Mouse (Mus musculus): Measurements from ENCODE around the gene Cyfip1.
"Not testable (repeated sequence)": the region's sequence is repeated elsewhere in the genome, so short reads cannot be mapped to it uniquely, and the experiment has no call there.

Gene Cyfip1

DNA sequence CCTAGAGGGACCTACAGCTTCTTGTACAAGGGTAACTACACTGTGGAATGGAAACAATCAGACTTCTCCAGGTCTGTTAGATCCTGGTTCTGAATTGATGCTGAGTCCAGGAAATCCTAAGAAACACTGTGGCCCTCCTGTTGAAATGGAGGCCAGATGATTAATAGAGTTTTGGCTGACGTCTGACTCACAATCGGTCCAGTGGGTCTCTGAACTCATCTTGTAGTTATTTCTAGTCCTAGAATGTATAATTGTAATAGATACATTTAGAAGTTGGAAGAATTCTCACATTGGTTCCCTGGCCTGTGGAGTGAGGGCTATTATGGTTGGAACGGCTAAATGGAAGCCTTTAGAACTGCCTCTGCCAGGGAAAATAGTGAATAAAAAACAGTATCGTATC is 19.6 kb downstream of the Cyfip1 start:
- in situ Hi-C loops (cut with MboI, MseI) = no loop called here

DNA sequence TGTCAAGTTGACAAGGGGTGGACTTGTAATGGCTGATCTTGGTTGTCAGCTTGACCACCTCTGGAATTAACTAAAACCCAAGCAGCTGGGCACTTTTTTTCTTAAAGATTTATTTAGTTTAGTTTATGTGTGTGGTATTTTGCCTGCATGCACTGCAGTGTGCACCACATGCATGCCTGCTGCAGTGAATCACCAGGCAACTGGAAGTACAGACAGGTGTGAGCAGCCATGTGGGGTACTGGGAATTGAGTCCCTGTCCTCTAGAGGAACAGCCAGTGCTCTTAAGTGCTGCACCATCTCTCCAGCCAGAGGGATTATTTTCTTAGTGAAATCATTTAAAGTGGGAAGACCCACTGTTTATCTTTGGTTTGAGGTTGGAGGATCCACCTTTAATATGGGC is 23.5 kb downstream of the Cyfip1 start:
- in situ Hi-C loops (cut with MboI, MseI) = no loop called here

DNA sequence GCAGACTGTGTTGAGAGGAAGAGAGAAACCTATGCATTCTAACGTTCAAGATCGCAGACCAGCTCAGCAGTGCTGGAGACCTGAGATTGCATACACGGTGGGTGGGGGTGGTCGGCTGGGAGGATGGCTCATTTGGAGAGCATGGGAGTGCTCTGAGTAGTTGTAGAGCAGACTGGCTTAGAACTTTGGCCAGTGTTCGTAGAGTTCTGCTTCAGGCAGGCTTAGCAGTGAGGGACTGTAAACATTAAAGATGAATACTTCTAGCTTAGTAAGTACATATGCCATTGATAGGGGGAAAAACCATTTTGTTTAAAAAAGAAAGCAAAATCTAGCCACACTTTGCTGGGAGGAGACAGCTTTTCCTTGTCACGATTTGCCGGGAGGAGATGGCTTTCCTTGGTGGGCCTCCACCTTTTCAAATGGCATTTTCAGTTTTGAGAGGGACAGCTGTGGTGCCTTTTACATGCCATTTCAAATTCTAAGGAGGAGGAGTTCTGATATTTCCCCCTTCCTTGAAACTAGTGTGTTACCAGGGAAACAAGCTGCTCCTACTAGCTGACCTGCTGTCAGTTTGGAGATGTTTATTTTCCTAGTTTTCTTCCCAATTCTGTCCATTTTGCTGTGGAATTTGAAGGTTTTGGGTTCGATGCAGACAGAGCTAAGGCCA is 24.3 kb downstream of the Cyfip1 start:
- in situ Hi-C loops (cut with MboI, MseI) = no loop called here

DNA sequence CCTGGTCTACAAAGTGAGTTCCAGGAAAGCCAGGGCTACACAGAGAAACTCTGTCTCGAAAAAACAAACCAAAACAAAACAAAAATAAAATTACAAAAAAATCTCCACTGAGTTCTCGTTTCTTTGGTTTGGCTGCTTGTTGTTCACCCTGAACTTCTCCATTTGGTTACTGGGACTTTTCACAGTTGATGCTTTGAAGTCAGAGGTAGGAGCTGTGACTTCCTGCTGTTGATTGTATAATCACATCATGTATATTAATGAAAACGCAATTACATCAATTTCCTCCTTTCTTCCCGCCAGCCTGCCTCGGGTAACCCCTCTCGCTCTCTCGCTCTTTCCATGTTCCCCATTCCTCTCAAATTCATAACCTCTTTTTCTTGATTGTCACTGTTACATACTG is 26.7 kb downstream of the Cyfip1 start:
- in situ Hi-C loops (cut with MboI, MseI) = no loop called here

DNA sequence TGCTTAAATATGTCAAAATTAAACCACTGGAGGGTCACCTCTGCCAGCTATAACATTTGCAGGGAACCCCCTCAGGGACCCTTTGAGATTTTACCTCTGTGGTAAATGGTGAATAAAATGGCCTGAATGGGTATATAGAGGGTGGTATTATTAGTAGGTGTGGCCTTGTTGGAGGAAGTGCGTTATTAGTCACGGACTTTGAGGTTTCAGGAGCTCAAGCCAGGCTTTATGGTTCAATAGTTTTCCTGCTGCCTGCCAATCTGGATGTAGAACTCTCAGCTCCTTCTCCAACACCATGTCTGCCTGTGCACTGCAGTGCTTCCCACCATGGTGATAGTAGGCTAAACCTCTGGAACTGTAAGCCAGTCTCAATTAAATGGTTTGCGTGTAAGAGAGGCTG is 27.7 kb downstream of the Cyfip1 start:
- in situ Hi-C loops (cut with MboI, MseI) = no loop called here

DNA sequence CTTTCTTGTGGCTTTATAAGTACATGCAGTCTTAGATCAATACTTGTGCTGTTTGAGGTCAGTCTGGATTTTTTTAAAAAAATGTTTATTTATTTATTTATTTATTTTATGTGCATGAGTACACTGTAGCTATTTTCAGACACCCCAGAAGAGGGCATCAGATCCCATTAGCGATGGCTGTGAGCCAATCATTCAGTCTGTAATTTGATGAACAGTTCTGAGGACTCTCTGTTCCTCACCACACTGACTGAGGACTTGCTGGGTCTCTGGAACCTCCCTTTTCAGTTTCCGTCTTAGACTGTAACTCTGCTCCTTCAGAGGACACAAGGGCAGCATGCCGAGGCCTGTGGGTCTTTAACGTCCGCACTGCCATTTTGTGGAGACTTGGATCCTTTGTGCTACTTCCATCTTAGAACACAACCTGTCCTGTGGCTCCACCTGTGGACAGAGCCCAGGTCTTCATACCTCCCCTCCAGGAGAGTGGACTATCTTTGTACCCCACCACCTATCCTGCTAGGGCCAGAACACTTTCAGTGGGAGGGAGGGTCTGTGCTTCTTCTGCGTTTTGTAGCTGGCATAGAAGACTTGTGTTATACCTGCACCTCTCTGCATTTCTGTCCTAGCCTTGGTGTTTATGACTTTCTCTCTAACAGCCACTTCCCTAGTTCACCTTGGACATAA is 28.9 kb downstream of the Cyfip1 start:
- in situ Hi-C loops (cut with MboI, MseI) = no loop called here

DNA sequence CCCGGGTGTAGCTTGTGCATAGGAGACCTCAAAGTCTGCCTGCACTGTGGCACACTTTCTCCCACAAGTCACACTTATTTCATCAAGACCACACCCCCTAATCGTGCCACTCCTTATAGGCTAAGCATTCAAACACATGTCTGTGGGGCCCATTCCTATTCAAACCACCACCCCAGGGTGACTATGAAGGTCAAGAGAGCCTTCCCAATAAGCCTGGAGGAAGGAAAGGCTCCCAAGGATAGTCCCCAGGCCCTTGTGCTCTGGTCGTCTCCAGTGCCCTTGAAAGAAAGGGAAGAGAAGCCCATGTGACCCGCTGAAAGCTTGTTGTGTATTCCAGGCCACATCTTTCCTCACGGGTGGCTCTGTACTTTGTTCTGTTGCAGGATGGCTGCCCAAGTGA is 29.9 kb downstream of the Cyfip1 start:
- in situ Hi-C loops (cut with MboI, MseI) = no loop called here

DNA sequence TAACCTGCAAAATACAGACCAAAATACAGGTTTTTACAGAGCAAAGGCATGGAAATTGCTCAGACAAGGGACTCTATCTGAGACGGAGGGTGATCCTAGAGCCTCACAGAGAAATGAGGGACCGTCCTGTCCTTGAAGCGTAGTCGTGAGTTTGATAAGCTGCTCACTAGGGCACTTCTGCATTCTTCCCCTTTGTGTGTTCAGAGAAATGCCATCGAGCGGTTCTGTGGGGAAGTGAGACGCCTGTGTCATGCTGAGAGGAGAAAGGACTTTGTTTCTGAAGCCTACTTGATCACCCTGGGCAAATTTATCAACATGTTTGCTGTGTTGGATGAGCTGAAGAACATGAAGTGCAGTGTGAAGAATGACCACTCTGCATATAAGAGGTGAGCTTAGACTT is 33.2 kb downstream of the Cyfip1 start:
- in situ Hi-C loops (cut with MboI, MseI) = no loop called here

DNA sequence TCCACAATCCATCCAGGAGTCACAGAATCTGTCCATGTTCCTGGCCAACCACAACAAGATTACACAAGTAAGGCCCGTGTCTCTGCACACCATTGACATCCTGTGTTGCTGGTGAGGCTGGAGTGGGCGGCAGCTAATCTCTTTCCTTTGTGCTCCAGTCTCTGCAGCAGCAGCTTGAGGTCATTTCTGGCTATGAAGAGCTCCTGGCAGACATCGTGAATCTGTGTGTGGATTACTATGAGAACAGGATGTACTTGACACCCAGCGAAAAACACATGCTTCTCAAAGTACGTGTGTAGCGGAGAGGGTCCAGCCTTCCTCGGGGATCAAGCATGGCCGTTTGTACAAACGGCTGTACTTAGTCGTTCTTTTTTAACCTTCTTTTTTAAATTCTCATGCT is 36.2 kb downstream of the Cyfip1 start:
- in situ Hi-C loops (cut with MboI, MseI) = no loop called here

DNA sequence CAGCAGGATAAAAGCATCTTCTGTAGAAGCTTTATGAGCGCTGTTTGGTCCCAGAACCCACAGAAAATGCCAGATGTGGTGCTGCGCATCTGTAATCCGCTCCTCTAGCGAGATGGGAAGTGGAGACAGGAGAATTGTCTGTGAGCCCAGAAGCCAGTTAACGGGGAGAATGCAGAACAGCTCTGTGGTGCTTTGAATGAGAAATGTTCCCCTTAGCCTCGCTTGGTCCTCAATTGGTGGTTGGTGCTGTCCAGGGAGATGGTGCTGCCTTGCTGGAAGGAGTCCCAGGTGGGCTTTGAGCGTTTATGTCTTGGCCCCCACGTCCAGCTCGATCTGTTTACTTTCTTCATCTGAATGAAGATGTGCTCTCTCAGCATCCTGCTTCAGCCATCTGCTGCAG is 39.3 kb downstream of the Cyfip1 start:
- in situ Hi-C loops (cut with MboI, MseI) = no loop called here

DNA sequence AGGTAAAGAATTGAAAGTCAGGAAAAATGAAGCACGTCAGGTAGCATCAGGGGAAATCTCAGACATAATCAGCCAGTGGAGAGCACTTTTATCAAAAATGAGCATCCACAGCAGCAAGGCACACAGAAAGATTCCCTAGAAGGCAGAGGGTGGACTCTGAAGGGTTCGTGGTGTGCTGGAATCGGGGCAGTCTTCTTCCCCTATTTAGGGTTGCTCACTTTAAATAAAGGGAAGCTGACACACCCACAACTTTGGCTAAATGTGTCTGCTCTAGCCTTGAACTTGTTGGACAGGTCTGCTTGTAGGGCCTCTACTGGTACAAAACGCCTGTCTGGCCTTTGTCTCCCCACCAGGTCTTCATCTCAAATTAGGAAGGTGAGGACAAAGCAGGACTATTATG is 47.1 kb downstream of the Cyfip1 start:
- in situ Hi-C loops (cut with MboI, MseI) = no loop called here

DNA sequence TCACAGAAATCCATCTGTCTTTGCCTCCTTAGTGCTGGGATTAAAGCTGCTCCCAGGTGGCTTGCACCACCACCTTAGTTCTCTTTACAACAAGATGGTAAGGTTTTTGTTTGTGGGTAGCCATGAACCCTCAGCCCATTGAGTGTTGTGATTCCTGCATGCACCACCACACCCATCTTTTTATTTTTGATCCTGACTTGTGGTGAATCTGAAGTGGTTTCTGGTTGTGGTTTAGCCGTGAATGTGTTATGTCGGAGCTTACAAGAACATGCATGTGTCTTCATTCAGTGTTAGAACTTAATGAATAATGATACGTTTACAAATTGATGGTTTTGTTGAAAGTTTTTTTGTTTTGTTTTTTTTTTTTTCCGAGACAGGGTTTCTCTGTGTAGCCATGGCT is 48.5 kb downstream of the Cyfip1 start:
- in situ Hi-C loops (cut with MboI, MseI) = loop anchor here (10.0 kb wide), 1 partner anchor 1515 kb away; no protein-coding TSS in a partner anchor

DNA sequence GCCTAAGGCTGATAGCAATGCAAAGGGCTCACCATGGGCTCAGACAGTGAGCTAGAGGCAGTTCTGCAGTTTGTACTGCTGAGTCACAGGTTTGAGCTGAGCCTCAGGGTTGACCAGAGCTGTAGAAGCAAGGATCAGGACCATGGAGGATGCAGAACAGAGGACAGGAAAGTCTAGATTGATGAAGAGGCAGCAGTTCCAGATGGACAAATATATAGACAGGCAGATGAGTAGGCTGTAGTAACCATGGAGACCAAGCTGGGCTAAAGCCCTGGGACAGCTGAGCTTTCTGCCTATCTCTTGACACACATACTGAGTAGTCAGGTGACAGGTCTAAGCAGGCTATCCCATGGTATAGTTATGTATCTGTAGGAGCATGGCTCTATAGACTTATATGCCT is 49.2 kb downstream of the Cyfip1 start:
- in situ Hi-C loops (cut with MboI, MseI) = loop anchor here (10.0 kb wide), 1 partner anchor 1516 kb away; no protein-coding TSS in a partner anchor

DNA sequence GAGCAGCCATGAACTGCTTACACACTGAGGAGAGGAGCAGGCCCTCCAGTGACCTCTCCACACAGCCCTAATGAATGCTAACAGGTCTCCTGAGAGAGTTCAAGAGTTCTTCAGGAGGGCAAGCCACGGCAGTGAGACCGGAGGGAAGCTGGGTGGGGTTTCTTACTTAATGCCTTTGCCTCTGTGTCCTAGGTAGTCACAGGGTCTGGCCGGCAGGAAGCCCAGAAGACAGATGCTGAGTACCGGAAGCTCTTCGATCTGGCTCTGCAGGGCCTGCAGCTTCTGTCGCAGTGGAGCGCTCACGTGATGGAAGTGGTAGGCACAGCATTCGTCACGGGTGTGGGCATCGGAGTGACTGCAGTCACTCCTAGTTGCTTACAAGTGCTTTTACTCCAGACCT is 50.3 kb downstream of the Cyfip1 start:
- in situ Hi-C loops (cut with MboI, MseI) = loop anchor here (10.0 kb wide), 1 partner anchor 1517 kb away; no protein-coding TSS in a partner anchor

DNA sequence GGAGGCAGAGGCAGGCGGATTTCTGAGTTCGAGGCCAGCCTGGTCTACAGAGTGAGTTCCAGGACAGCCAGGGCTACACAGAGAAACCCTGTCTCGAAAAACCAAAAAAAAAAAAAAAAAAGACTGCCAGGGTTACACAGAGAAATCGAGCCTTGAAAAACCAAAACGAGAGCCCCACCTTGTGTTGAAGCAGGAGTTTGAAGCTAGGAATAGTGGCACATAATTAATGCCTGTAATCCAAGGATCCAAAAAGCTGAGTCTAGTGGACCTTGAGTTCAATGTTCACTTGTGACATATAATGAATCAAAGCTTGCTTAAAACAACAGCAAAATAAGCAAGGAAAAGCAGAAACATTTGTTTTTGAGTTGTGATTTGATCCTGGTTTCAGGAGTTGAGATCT is 62.2 kb downstream of the Cyfip1 start:
- in situ Hi-C loops (cut with MboI, MseI) = no loop called here

DNA sequence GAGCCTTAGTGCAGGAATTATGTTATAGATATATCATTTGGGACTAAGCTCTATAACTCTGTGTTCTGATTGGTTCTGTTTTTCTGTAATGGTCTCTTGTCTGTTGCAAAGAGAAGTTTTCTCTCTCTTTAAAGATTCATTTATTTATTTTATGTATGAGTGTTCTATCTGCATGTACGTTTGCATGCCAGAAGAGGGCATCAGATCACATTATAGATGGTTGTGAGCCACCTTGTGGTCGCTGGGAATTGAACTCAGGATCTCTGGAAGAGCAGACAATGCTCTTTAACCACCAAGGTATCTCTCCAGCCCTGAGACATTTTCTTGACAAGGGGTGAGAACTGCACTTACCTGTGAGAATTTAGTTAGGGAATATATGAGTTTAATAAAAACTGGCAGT is 63.9 kb downstream of the Cyfip1 start:
- in situ Hi-C loops (cut with MboI, MseI) = no loop called here

DNA sequence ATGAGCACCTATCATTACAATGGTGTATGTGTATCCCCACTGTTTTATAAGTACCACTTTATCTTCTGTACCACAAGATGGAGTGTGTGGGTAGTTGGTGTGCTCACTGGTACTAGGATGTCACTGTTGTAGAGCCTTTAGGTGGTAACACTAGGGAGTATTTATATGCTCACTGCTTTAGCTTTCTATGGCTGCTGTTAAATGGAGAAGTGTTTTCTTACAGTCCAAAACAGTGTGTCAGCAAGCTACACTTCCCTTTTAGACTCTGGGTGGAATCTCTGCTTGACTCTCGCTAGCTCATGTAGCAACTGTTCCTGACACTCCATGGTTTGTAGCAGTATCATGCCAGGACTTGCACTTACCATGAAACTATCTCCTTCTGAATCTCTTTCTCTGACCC is 68.0 kb downstream of the Cyfip1 start:
- in situ Hi-C loops (cut with MboI, MseI) = no loop called here

DNA sequence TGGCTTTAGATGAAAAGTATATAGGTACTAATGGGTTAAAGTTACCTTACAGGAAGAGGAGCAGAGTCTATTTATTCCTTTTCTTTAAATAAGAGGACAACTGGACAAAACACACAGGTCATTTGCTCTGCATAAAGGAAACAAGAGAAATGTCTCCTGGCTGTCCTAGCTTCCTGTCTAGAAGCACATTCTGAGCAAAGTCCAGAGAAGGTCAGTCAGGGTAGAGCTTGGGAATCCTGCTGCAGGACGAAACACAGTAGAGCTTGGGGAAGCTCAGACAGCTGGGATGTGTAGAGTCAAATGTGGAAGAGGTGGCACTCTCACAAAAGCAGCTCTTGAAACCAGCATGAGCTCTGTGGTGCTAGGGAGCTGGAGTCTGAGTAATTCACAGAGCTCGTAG is 68.8 kb downstream of the Cyfip1 start:
- in situ Hi-C loops (cut with MboI, MseI) = no loop called here

DNA sequence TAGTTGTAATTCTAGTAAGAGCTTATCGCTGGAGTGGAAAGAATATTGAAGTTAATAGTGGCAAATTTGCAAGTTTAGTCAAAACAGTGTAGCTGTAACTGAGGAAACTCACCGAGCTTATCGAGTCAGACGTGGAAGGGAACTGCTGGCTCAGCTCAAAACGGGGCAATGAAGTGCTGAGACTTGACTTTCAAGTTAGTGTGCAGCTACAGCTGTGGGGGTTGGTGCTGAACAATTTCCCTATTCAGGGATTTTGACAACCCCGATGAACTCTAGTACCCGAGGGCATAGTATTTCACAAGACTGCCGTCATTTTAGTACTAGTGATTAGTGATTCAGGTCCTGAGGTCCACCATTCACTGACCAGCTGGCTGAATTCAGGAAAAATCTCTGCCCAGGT is 69.8 kb downstream of the Cyfip1 start:
- in situ Hi-C loops (cut with MboI, MseI) = no loop called here

DNA sequence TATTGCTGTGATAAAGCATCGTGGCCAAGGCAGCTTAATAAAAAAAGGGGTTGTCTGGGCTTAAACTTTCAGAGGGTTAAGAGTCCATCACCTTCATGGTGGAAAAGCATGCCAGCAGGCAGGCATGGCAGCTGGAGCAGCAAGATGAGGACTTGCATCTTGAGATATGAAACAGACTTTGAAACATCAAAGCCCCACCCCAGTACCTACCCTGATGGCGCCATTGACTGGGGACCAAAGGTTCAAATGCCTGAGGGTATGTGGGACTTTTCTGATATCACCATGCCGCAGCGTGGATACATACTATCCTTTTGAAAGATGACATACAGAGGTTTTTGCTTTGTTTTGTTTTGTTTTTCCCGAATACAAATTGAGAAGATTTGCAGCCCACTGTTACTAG is 70.6 kb downstream of the Cyfip1 start:
- in situ Hi-C loops (cut with MboI, MseI) = no loop called here

DNA sequence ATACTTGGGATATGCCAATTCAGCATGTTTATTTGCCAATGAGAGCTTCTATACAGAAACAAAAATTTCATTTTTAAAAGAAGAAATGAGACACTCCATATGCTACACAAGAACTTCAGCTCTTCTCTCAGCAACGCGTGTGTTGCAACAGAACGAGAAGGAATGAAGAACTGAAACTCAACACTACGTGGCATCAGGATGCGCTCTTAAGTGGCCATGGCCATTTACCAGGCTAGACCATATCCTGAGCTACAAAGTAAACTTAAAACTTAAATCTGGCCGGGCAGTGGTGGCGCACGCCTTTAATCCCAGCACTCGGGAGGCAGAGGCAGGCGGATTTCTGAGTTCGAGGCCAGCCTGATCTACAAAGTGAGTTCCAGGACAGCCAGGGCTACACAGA is 76.8 kb downstream of the Cyfip1 start:
- in situ Hi-C loops (cut with MboI, MseI) = not testable (repeated sequence)

DNA sequence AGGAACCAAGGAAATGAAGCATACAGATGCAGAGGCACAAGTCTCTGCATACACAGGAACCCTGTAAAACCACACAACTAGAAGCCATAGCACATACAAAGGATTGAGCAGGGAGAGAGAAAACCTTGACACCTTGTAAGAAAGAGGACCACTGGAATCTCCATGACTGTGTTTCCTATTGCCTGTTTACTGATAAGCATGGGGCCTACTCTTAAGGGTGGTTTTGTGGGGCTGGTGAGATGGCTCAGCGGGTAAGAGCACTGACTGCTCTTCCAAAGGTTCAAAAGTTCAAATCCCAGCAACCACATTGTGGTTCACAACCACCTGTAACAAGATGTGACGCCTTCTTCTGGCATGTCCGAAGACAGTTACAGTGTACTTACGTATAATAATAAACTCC is 85.7 kb downstream of the Cyfip1 start:
- in situ Hi-C loops (cut with MboI, MseI) = no loop called here

DNA sequence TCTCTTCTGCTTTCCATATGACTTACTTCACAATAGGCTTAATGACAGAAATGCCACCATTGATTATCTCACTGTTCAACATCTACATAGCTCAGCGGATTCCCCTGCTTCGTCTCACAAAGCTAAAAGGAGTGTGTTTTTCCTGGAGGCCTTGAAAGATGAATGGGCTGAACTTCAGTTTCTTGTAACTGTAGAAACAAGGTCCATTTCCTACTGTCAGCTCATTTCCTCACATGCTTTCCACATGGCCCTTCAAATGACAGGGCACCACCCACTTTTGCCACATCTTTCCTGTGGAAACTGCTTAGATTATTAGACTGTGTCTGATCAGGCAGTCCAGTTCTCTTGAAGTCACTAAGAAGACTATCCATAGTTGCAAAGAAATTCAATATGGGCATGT is 87.1 kb downstream of the Cyfip1 start:
- in situ Hi-C loops (cut with MboI, MseI) = no loop called here

DNA sequence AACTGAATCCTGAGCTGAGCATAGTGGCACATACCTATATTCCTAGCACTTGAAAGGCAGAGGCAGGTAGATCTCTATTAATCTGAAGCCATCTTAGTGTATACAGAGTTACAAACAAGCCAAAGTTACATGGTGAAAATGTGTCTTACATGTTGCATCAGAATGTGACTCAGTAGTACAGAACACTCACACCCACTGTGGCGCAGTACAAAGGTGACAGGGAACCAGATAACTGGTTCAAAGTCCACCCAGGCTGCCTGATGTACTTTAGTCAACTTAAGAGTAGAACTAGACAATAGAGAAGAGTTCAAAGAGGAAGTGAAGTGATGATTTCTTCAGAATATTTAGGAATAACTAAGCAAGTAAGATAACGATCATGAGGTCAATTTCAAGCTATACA is 93.5 kb downstream of the Cyfip1 start:
- in situ Hi-C loops (cut with MboI, MseI) = no loop called here

Measured in T-helper 1 cell (primary cell).